Mouse (Mus musculus): ENCODE data around the gene Gm12355. TPM values are rescaled to one million over a fixed set of nuclear protein-coding genes. Genes with fewer than 3 reads are reported as not detected.

Gm12355 gene
- polyA plus RNA-seq, 1 experiment from 2014 or later: 0.70 TPM

- no peak overlapping the region for H3K4me2 ChIP-seq (replicated peaks; ENCODE audit: low read depth, low read length)
These were observed 40.8 kb downstream of the Gm12355 start for GRCm38 (mm10) chr11:98584629-98585177.

GRCm38 (mm10) chr11:98584146-98584545 lies 41.3 kb downstream of the Gm12355 start:
- Histone ChIP-seq H3K9ac (replicated peaks; ENCODE audit: low read depth) (no peak overlapping the region), H3K27ac (ENCODE audit: low read length) (no peak overlapping the region), H3K4me3 (ENCODE audit: low read depth, low read length) (no peak overlapping the region), H3K4me1 (ENCODE audit: insufficient read depth, low read depth, low read length) (peaks cover 8% of the 10 kb centered on the region; the same call in 1 of the 2 replicates), H3K4me2 (replicated peaks; ENCODE audit: low read depth, low read length) (no peak overlapping the region), H3K36me3 (ENCODE audit: insufficient read depth, low read length) (no peaks in the 10 kb centered on the region), H3K27me3 (replicated peaks; ENCODE audit: insufficient read depth, low read length) (no peaks in the 10 kb centered on the region), H3K9me3 (ENCODE audit: low read length) (no peaks in the 10 kb centered on the region)
- DNase-seq (ENCODE audit: low spot score): no peak
- 68% methylated on average over 1 of the region's 1 CpGs for WGBS
- ATAC-seq: no peak
- TF ChIP-seq EP300 (IDR thresholded peaks at IDR 0.05): no peak
- TF ChIP-seq CTCF (IDR thresholded peaks at IDR 0.05): no peak

More at GRCm38 (mm10) chr11:98584629-98585177, 40.8 kb downstream of the Gm12355 start:
- Histone ChIP-seq H3K4me1 (ENCODE audit: insufficient read depth, low read depth, low read length) (peaks cover 8% of the 10 kb centered on the region; the same call in 1 of the 2 replicates), H3K27me3 (replicated peaks; ENCODE audit: insufficient read depth, low read length) (no peaks in the 10 kb centered on the region), H3K9ac (replicated peaks; ENCODE audit: low read depth) (no peak overlapping the region), H3K36me3 (ENCODE audit: insufficient read depth, low read length) (no peaks in the 10 kb centered on the region), H3K9me3 (ENCODE audit: low read length) (no peaks in the 10 kb centered on the region), H3K4me3 (ENCODE audit: low read depth, low read length) (no peak overlapping the region), H3K27ac (ENCODE audit: low read length) (no peak overlapping the region)
- TF ChIP-seq CTCF (IDR thresholded peaks at IDR 0.05) (no peak), EP300 (IDR thresholded peaks at IDR 0.05) (no peak)
- DNase-seq (ENCODE audit: low spot score) (no peak), ATAC-seq (no peak)
- 88% methylated on average over 6 of the region's 6 CpGs for WGBS

GRCm38 (mm10) chr11:98583571-98583970 lies 41.9 kb downstream of the Gm12355 start:
- DNase-seq (ENCODE audit: low spot score) (no peak), ATAC-seq (no peak)
- no peak overlapping the region for H3K4me3 ChIP-seq (ENCODE audit: low read depth, low read length)
- no peak for TF ChIP-seq CTCF (IDR thresholded peaks at IDR 0.05)
- no peak for TF ChIP-seq EP300 (IDR thresholded peaks at IDR 0.05)
- H3K9me3 ChIP-seq (ENCODE audit: low read length): no peaks in the 10 kb centered on the region
- no peak overlapping the region for H3K4me2 ChIP-seq (replicated peaks; ENCODE audit: low read depth, low read length)
- peaks cover 8% of the 10 kb centered on the region; the same call in 1 of the 2 replicates for H3K4me1 ChIP-seq (ENCODE audit: insufficient read depth, low read depth, low read length)
- no peaks in the 10 kb centered on the region for H3K27me3 ChIP-seq (replicated peaks; ENCODE audit: insufficient read depth, low read length)
- H3K27ac ChIP-seq (ENCODE audit: low read length): no peak overlapping the region
- no peaks in the 10 kb centered on the region for H3K36me3 ChIP-seq (ENCODE audit: insufficient read depth, low read length)
- H3K9ac ChIP-seq (replicated peaks; ENCODE audit: low read depth): no peak overlapping the region
- 19% methylated on average over 3 of the region's 3 CpGs for WGBS

DNA sequence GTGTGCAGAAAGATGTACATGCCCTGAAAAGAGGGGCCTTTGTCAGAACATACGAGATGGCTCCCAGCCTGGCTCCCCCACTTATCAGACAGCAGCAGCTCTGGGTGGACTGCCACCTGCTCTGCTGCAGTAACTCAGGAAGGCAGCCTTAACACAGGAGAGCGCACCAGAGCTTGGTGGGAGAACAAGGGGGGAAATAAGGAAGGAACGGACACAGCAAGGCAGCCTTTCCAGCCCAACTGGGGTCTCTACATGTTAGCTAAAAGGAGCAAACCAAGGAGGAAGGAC lies 42.3 kb downstream of the Gm12355 start:
- TF ChIP-seq CTCF (IDR thresholded peaks at IDR 0.05) (no peak), EP300 (IDR thresholded peaks at IDR 0.05) (no peak)
- Histone ChIP-seq H3K9me3 (ENCODE audit: low read length) (no peaks in the 10 kb centered on the region), H3K4me2 (replicated peaks; ENCODE audit: low read depth, low read length) (no peak overlapping the region), H3K9ac (replicated peaks; ENCODE audit: low read depth) (no peak overlapping the region), H3K27ac (ENCODE audit: low read length) (no peak overlapping the region), H3K36me3 (ENCODE audit: insufficient read depth, low read length) (no peaks in the 10 kb centered on the region), H3K4me1 (ENCODE audit: insufficient read depth, low read depth, low read length) (peaks cover 8% of the 10 kb centered on the region; the same call in 1 of the 2 replicates), H3K27me3 (replicated peaks; ENCODE audit: insufficient read depth, low read length) (no peaks in the 10 kb centered on the region), H3K4me3 (ENCODE audit: low read depth, low read length) (no peak overlapping the region)
- ATAC-seq: no peak
- WGBS: 92% methylated on average over 3 of the region's 3 CpGs
- no peak for DNase-seq (ENCODE audit: low spot score)

DNA sequence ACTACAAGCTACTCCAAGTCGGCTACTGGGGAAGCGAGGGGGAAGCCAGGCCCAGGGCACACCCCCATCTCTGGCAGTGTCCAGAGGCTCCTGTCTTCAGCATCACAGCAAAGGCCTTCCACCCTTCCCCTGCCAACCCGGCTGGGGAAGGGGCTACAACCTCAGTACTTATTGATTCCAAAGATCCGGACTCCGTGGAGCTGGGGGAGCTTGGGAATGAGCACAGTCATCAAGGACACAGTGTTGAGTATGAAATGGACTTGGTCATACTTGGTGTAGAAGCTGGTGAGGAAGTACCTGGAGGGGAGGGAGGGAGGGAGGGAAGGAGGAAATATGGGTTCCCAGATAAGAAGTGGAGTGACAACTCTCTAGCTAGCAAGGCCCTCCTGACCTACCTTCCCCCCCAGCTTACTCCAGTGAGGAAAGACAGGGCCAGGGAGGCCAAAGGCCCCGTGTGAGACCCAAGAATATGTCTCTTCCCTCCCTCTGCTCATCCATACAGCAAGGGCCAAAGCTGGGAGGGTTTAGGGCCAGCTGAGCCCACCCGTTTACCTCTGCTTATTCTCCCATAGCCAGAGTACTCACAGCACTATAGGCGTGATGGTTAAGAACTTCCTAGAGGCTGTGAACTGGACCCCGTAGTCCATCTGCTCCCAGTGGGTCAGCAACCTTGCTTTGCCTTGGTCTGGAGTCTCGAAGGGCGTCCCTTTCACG lies 42.8 kb downstream of the Gm12355 start:
- H3K27ac ChIP-seq (ENCODE audit: low read length): no peak overlapping the region

DNA sequence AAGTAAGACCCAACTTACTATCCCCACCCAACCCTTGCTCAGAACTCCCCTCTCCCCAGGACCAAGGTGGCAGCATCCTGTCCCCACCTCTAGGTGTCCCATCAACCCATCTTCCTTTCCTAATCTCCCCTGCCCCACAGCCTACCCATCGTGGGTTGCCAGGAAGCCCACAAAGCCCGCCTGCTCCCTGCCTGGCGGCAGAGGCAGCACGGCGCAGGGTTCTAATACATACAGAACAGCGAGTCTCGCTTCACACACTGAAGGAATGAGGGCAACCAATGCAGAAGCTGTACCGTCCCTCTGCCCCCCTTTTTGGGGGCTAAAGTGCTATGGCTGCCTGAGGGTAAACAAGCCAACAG lies 43.5 kb downstream of the Gm12355 start:
- WGBS: 81% methylated on average over 8 of the region's 8 CpGs
- no peak overlapping the region for H3K27ac ChIP-seq (ENCODE audit: low read length)

More for the DNA sequence above, 42.8 kb downstream of the Gm12355 start:
- H3K9me3 ChIP-seq (ENCODE audit: low read length): no peaks in the 10 kb centered on the region
- TF ChIP-seq EP300 (IDR thresholded peaks at IDR 0.05) (no peak), CTCF (IDR thresholded peaks at IDR 0.05) (no peak)
- H3K4me1 ChIP-seq (ENCODE audit: insufficient read depth, low read depth, low read length): peaks cover 7% of the 10 kb centered on the region; the same call in 1 of the 2 replicates
- no peak for ATAC-seq
- no peak overlapping the region for H3K4me3 ChIP-seq (ENCODE audit: low read depth, low read length)
- H3K36me3 ChIP-seq (ENCODE audit: insufficient read depth, low read length): no peaks in the 10 kb centered on the region
- H3K27me3 ChIP-seq (replicated peaks; ENCODE audit: insufficient read depth, low read length): no peaks in the 10 kb centered on the region
- no peak overlapping the region for H3K9ac ChIP-seq (replicated peaks; ENCODE audit: low read depth)
- H3K4me2 ChIP-seq (replicated peaks; ENCODE audit: low read depth, low read length): no peak overlapping the region
- no peak for DNase-seq (ENCODE audit: low spot score)
- WGBS: 81% methylated on average over 12 of the region's 12 CpGs

More for the DNA sequence above, 43.5 kb downstream of the Gm12355 start:
- Histone ChIP-seq H3K4me2 (replicated peaks; ENCODE audit: low read depth, low read length) (no peak overlapping the region), H3K9me3 (ENCODE audit: low read length) (no peaks in the 10 kb centered on the region), H3K4me3 (ENCODE audit: low read depth, low read length) (no peak overlapping the region), H3K27me3 (replicated peaks; ENCODE audit: insufficient read depth, low read length) (no peaks in the 10 kb centered on the region), H3K9ac (replicated peaks; ENCODE audit: low read depth) (no peak overlapping the region), H3K4me1 (ENCODE audit: insufficient read depth, low read depth, low read length) (peaks cover 3% of the 10 kb centered on the region; the same call in 1 of the 2 replicates), H3K36me3 (ENCODE audit: insufficient read depth, low read length) (no peaks in the 10 kb centered on the region)
- DNase-seq (ENCODE audit: low spot score): no peak
- no peak for ATAC-seq
- no peak for TF ChIP-seq EP300 (IDR thresholded peaks at IDR 0.05)
- TF ChIP-seq CTCF (IDR thresholded peaks at IDR 0.05): no peak
